Mouse (Mus musculus): ENCODE data around the gene Gh. TPM values are rescaled to one million over a fixed set of nuclear protein-coding genes. Genes with fewer than 3 reads are reported as not detected.
A peak's percentile ranks its signal among the peaks of the same experiment; 100 is the strongest.

Gh gene
- polyA plus RNA-seq, 1 experiment from 2014 or later: not detected

- no peaks in the 10 kb centered on the region for H3K27me3 ChIP-seq (ENCODE audit: control insufficient read depth, insufficient read depth, low read length)
- no peak; the same call in 1 of the 2 replicates for ATAC-seq (ENCODE audit: low FRiP score)
Measured at GRCm38 (mm10) chr11:106271794-106272643, 29.6 kb downstream of the Gh start.

GRCm38 (mm10) chr11:106271131-106271793, 30.4 kb downstream of the Gh start:
- Histone ChIP-seq H3K9ac (ENCODE audit: low read depth, low read length) (peak overlapping the region; percentile 97), H3K9me3 (ENCODE audit: control insufficient read depth, low read length) (no peaks in the 10 kb centered on the region), H3K36me3 (ENCODE audit: control insufficient read depth, insufficient read depth, low read length) (0 out of 2 replicates have a peak, but pooled peaks cover 4% of the 10 kb centered on the region), H3K4me3 (ENCODE audit: low read depth, low read length) (peak overlapping the region; percentile 99), H3K27me3 (ENCODE audit: control insufficient read depth, insufficient read depth, low read length) (no peaks in the 10 kb centered on the region), H3K27ac (ENCODE audit: low read depth, low read length) (no peak overlapping the region), H3K4me1 (replicated peaks; ENCODE audit: control insufficient read depth, insufficient read depth, low read length) (peaks cover 20% of the 10 kb centered on the region), H3K4me2 (replicated peaks; ENCODE audit: low read depth, low read length) (peak overlapping the region; percentile 77)
- no peak for DNase-seq (ENCODE audit: low spot score)
- WGBS: 40% methylated on average over 5 of the region's 5 CpGs
- no peak for ATAC-seq (ENCODE audit: low FRiP score)

More at GRCm38 (mm10) chr11:106271794-106272643, 29.6 kb downstream of the Gh start:
- H3K4me3 ChIP-seq (ENCODE audit: low read depth, low read length): peak overlapping the region; percentile 99
- WGBS: 3% methylated on average over 40 of the region's 41 CpGs
- peak; percentile 58 for DNase-seq (ENCODE audit: low spot score)
- peaks cover 20% of the 10 kb centered on the region for H3K4me1 ChIP-seq (replicated peaks; ENCODE audit: control insufficient read depth, insufficient read depth, low read length)
- peak overlapping the region; percentile 92 for H3K27ac ChIP-seq (ENCODE audit: low read depth, low read length)
- no peaks in the 10 kb centered on the region for H3K36me3 ChIP-seq (ENCODE audit: control insufficient read depth, insufficient read depth, low read length)
- peak overlapping the region; percentile 97 for H3K9ac ChIP-seq (ENCODE audit: low read depth, low read length)
- peak overlapping the region; percentile 77 for H3K4me2 ChIP-seq (replicated peaks; ENCODE audit: low read depth, low read length)
- no peaks in the 10 kb centered on the region for H3K9me3 ChIP-seq (ENCODE audit: control insufficient read depth, low read length)

- DNase-seq (ENCODE audit: low spot score): no peak
- Histone ChIP-seq H3K4me3 (ENCODE audit: low read depth, low read length) (no peak overlapping the region), H3K27ac (ENCODE audit: low read depth, low read length) (peak overlapping the region; percentile 85), H3K4me2 (replicated peaks; ENCODE audit: low read depth, low read length) (0 out of 2 replicates have a peak overlapping the region, but pooled peaks have one; percentile 8), H3K27me3 (ENCODE audit: control insufficient read depth, insufficient read depth, low read length) (no peaks in the 10 kb centered on the region), H3K36me3 (ENCODE audit: control insufficient read depth, insufficient read depth, low read length) (peaks cover 14% of the 10 kb centered on the region), H3K9me3 (ENCODE audit: control insufficient read depth, low read length) (no peaks in the 10 kb centered on the region), H3K4me1 (replicated peaks; ENCODE audit: control insufficient read depth, insufficient read depth, low read length) (peaks cover 20% of the 10 kb centered on the region), H3K9ac (ENCODE audit: low read depth, low read length) (no peak overlapping the region)
- 60% methylated on average over 3 of the region's 3 CpGs for WGBS
- ATAC-seq (ENCODE audit: low FRiP score): no peak
Measured at GRCm38 (mm10) chr11:106269060-106269431, 32.6 kb downstream of the Gh start.

- WGBS: 54% methylated on average over 8 of the region's 8 CpGs
- DNase-seq (ENCODE audit: low spot score) (peak; percentile 48), ATAC-seq (ENCODE audit: low FRiP score) (no peak)
- Histone ChIP-seq H3K4me3 (ENCODE audit: low read depth, low read length) (no peak overlapping the region), H3K36me3 (ENCODE audit: control insufficient read depth, insufficient read depth, low read length) (peaks cover 19% of the 10 kb centered on the region), H3K4me1 (replicated peaks; ENCODE audit: control insufficient read depth, insufficient read depth, low read length) (peaks cover 20% of the 10 kb centered on the region), H3K4me2 (replicated peaks; ENCODE audit: low read depth, low read length) (peak overlapping the region; percentile 25; the same call in 1 of the 2 replicates), H3K9ac (ENCODE audit: low read depth, low read length) (peak overlapping the region; percentile 24; the same call in 1 of the 2 replicates), H3K27me3 (ENCODE audit: control insufficient read depth, insufficient read depth, low read length) (no peaks in the 10 kb centered on the region), H3K9me3 (ENCODE audit: control insufficient read depth, low read length) (no peaks in the 10 kb centered on the region), H3K27ac (ENCODE audit: low read depth, low read length) (peak overlapping the region; percentile 85)
Measured at GRCm38 (mm10) chr11:106268326-106269059, 33.2 kb downstream of the Gh start.

GRCm38 (mm10) chr11:106267871-106268270, 33.8 kb downstream of the Gh start:
- Histone ChIP-seq H3K36me3 (ENCODE audit: control insufficient read depth, insufficient read depth, low read length) (peaks cover 23% of the 10 kb centered on the region), H3K27me3 (ENCODE audit: control insufficient read depth, insufficient read depth, low read length) (no peaks in the 10 kb centered on the region), H3K4me3 (ENCODE audit: low read depth, low read length) (no peak overlapping the region), H3K4me2 (replicated peaks; ENCODE audit: low read depth, low read length) (no peak overlapping the region), H3K27ac (ENCODE audit: low read depth, low read length) (peak overlapping the region; percentile 85), H3K4me1 (replicated peaks; ENCODE audit: control insufficient read depth, insufficient read depth, low read length) (peaks cover 20% of the 10 kb centered on the region), H3K9ac (ENCODE audit: low read depth, low read length) (peak overlapping the region; percentile 24; the same call in 1 of the 2 replicates), H3K9me3 (ENCODE audit: control insufficient read depth, low read length) (no peaks in the 10 kb centered on the region)
- DNase-seq (ENCODE audit: low spot score) (no peak), ATAC-seq (ENCODE audit: low FRiP score) (no peak)
- WGBS: 54% methylated on average over 5 of the region's 5 CpGs

- H3K9ac ChIP-seq (ENCODE audit: low read depth, low read length): no peak overlapping the region
- H3K36me3 ChIP-seq (ENCODE audit: control insufficient read depth, insufficient read depth, low read length): peaks cover 23% of the 10 kb centered on the region
- H3K27ac ChIP-seq (ENCODE audit: low read depth, low read length): peak overlapping the region; percentile 85
- H3K4me3 ChIP-seq (ENCODE audit: low read depth, low read length): no peak overlapping the region
- ATAC-seq (ENCODE audit: low FRiP score) (no peak), DNase-seq (ENCODE audit: low spot score) (no peak)
- H3K9me3 ChIP-seq (ENCODE audit: control insufficient read depth, low read length): no peaks in the 10 kb centered on the region
- H3K4me2 ChIP-seq (replicated peaks; ENCODE audit: low read depth, low read length): no peak overlapping the region
- no peaks in the 10 kb centered on the region for H3K27me3 ChIP-seq (ENCODE audit: control insufficient read depth, insufficient read depth, low read length)
- H3K4me1 ChIP-seq (replicated peaks; ENCODE audit: control insufficient read depth, insufficient read depth, low read length): peaks cover 20% of the 10 kb centered on the region
- 67% methylated on average over 15 of the region's 15 CpGs for WGBS
Measured at GRCm38 (mm10) chr11:106267311-106267852, 34.3 kb downstream of the Gh start.

- Histone ChIP-seq H3K4me2 (replicated peaks; ENCODE audit: low read depth, low read length) (no peak overlapping the region), H3K9me3 (ENCODE audit: control insufficient read depth, low read length) (no peaks in the 10 kb centered on the region), H3K4me3 (ENCODE audit: low read depth, low read length) (no peak overlapping the region), H3K27ac (ENCODE audit: low read depth, low read length) (no peak overlapping the region), H3K4me1 (replicated peaks; ENCODE audit: control insufficient read depth, insufficient read depth, low read length) (peaks cover 18% of the 10 kb centered on the region), H3K27me3 (ENCODE audit: control insufficient read depth, insufficient read depth, low read length) (no peaks in the 10 kb centered on the region), H3K36me3 (ENCODE audit: control insufficient read depth, insufficient read depth, low read length) (peaks cover 30% of the 10 kb centered on the region), H3K9ac (ENCODE audit: low read depth, low read length) (no peak overlapping the region)
- ATAC-seq (ENCODE audit: low FRiP score) (no peak), DNase-seq (ENCODE audit: low spot score) (no peak)
- WGBS: 92% methylated on average over 10 of the region's 10 CpGs
Measured at GRCm38 (mm10) chr11:106266431-106266830, 35.2 kb downstream of the Gh start.

GRCm38 (mm10) chr11:106265570-106265969, 36.1 kb downstream of the Gh start:
- Histone ChIP-seq H3K9ac (ENCODE audit: low read depth, low read length) (no peak overlapping the region), H3K4me3 (ENCODE audit: low read depth, low read length) (no peak overlapping the region), H3K27ac (ENCODE audit: low read depth, low read length) (no peak overlapping the region), H3K27me3 (ENCODE audit: control insufficient read depth, insufficient read depth, low read length) (no peaks in the 10 kb centered on the region), H3K9me3 (ENCODE audit: control insufficient read depth, low read length) (no peaks in the 10 kb centered on the region), H3K36me3 (ENCODE audit: control insufficient read depth, insufficient read depth, low read length) (peaks cover 30% of the 10 kb centered on the region), H3K4me1 (replicated peaks; ENCODE audit: control insufficient read depth, insufficient read depth, low read length) (peaks cover 14% of the 10 kb centered on the region), H3K4me2 (replicated peaks; ENCODE audit: low read depth, low read length) (no peak overlapping the region)
- DNase-seq (ENCODE audit: low spot score): no peak
- WGBS: 97% methylated on average over 4 of the region's 4 CpGs
- no peak for ATAC-seq (ENCODE audit: low FRiP score)

All from hindbrain, embryonic 11.5 days (tissue).